Mouse (Mus musculus): ENCODE results near the gene Irx4. TPM values are rescaled to one million over a fixed set of nuclear protein-coding genes. Genes with fewer than 3 reads are reported as not detected.

Gene Irx4
- total RNA-seq (2021): 10 to 100 TPM; 19.8 to 28.7 TPM
- long read RNA-seq, experiment 1, transcript Irx4-201 (6 exons, 2,589 nt): major isoform, 26 of 42 reads
- long read RNA-seq, experiment 1, partial matches to known transcripts: 3 of 42 reads
- long read RNA-seq, experiment 1, other reads (novel, unspliced or antisense): 13 of 42 reads
- long read RNA-seq, experiment 2, partial matches to known transcripts: 2 of 7 reads
- long read RNA-seq, experiment 2, other reads (novel, unspliced or antisense): 1 of 7 reads

DNA sequence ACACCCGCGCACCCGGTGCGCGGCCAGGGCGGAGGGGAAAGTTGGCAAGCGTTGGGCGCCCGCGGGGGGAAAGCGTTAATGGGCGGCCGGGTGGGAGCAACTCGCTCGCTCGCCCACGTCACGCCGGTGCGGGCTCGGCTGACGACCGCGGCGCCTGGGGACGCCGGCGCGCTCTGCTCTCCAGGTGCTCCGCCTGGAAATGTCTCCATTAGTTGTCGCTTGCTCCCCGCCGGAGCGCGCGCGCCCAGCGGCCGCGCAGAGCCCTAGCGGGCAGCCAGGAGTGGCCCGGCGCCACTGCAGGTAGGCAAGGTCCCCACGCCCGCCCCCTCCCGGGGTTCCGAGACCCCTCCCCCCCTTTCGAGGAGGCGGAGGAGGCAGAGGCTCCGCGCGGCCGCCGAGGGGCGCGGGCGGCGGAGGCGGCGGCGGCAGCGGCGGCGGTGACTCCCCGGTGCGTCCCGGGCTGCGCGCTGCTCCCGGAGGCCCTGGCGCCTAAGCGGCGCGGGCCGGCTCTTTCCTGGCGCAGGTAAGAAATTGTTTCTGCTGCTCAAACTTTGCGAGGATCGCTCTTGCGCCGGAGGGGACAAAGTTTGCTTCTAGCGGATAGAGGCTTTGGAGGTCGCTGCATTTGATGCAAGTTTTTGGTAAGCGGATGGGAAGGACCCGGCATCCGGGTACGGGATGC, at the start of gene Irx4:
TSS of gene Irx4 (plus strand) at position 126 of the 682 bp plus-strand sequence.
- DNase-seq: no peak

DNA sequence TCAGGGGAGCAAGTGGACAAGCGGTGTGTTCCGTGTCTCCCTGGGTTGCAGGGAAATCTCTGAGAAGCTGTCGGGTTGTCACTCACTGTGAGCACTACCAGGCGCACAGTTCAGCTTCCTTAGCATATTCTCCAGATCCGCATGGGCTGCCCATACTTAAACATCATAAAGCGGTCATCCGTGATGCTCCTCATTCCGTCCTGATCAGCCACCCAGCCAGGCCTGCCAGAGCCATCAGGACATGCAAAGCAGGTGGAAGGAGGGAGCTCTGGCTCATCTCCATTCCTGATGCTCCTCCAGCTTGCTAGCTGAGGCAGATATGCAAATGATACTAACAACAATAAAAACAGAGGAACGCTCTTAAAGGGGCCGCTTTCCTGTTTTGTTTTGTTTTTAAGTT, 46.0 kb upstream of the Irx4 start:
- DNase-seq: no peak

DNA sequence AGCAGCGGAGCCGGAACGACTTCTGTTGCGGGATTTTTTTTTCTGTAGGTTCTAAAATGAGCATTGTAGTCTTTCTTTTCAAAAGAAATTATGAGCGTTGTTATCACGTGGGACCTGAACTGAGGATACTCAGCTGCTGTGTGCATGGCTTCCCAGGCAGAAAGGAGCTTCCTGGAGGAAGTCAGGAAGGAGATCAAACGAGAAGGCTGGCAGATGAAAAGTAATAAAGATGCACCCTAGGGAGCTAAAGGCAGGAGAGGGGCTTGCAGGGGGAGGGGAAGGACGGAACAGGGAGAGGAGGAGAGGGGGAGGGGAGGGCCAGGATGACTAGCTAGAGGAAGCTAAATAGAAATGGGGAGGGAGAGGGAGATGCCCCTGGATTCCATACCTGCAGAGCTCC, 23.8 kb upstream of the Irx4 start:
- no peak for DNase-seq

DNA sequence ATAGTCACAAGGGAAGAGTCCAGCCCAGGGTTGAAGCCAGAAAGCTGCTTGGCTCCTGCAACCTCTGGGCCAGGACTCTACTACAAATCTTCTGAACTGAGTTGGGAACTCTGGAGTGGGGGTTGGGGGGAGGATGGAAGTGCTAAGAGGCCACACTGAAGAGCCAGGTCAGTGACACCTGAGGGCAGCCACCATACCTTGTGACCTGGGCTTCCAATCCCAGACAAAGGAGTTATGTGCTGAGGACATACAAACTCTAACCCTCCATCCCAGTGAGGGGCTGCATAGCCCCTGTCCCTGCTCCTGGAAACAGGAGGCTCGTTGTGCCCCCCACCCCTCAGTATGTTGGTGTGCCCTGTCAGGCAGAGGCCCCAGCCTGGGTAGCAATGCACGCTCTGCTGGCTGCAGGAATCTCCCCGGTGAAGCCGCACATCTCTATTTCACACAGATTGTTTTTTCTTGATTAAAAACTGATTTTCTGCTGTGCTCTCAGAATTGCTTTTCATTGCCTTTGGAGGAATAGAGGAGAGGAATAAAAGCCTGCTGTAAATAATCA, 21.0 kb upstream of the Irx4 start:
- DNase-seq: no peak

DNA sequence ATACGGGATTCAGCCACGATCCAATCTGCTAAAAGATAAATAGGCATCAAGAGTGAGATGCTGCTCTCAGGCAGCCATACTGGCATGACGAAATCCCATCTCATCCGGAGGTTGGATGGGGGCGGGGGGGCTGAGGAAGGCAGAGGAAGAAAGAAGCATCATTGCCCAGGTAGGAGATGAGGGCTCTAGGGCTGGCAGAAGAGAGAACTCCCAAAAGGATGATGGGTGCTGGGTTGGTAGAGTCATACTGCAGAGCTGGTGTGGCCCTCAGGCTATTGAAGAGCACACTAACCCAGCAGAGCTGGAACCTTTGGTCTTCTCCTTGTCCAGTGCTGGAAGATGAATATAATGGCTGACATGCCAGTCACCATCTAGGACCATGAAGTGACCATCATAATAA, 17.7 kb upstream of the Irx4 start:
- DNase-seq: no peak

DNA sequence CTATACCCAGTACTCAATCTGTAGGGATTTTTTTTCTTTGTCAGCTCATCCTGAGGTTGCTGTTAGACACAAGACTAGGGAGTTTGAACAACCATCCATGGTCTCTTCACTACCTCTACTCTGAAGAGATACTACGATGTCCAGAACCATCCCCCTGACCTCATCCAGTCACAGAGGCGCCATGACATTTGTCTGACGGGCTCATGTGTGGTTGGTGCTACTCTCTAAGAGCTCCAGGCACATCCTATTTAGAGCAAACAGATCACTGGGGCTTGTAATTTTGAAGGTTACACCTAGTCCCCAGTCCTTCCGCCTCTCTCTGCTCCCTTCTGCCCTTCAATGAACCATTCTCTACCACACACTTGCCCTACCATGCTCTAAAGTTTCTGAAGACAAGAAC, 13.3 kb upstream of the Irx4 start:
- DNase-seq: no peak

DNA sequence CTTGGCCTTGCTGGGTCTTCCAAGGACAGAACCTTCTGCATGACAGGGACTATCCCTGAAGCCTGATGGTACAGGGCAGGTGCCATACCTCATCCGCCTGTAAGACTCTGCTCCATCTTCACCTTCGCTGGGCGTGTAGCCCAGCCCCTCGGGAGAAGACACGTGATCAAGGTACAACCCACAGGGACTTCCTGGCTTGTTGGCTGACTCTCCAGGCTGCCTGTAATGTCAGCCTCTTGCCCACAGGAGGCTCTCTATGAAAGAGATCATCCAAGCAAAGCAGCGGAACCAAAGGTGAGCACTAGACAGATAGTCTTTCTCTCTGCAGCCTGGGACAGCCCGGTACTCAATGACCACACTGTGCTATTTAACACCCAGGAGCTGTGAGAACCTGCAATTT, 9.1 kb upstream of the Irx4 start:
- peak in 1 of 2 experiments; percentile 10 for DNase-seq

DNA sequence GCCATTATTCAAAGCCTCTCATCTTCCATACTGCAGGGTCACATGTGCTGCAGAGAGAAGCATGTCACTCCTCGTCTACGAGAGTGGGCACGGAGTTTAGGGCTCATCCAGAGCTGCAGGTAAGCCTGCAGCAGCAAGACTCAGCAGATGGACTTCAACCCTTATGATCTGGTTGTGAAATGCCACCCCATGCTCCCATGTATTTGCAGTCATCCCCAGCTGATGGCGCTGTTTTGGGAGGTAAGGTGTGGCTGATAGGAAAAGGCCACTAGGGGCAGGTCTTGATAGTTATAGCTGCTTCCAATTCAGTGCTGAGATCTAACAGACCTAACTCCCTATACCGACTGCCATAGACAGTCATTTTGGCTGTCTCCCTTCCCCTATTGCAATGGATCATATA, 8.3 kb upstream of the Irx4 start:
- no peak for DNase-seq

DNA sequence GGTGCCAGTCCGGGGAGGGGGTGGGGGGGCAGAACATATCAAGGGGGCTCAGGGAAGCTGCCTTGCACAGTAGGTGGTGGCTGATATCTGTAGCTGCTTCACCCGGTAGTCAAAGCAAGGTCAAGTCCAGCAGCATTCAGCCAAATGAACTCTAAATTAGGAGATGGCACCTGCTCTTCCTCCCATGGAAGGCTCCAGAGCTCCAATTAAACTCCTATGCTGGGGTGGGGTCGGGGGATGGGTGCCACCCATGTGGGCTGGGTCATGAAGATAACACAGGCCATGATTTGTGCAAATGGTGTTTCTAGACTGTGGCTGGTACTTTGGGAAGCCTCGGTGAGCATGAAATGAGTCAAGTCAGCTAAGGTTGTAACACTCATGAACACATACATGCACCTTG, 1.9 kb upstream of the Irx4 start:
- peak in 1 of 2 experiments; percentile 13 for DNase-seq

DNA sequence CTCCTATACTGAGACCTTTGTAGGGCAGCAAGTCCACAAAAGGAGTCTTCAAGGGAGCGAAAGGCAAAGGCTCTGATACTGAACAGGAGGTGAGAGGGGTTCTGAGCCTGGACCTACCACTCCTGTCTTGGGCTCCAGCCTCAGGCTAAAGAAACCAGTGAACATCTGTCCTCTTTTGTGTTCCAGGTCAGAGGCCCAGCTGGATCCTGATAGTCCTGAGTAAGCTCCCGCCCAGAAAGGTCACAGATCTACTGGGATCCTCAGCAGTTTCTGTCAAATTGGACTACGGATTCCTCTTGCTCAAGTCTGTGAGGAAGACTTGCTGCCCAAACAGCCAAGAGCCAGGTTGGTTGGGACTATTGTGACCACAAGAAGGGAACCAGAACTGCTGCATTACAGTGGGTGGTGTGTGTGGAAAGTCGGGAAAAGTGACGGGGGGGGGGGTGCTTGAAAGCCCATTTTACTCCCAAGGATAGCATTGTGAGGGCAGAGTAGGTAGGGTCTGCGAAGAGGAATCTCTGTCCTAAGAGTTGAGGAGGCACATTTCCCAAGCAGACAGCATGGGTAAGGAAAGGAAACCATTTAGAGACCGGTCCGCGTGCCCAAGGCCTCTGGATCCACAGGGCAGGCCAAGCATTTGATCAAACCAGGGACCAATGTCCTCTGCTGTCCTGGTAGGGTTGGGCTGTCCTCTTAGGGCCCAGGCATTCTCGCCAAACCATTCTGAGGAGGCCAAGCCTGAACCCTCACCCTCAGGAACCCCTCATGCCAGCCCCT, 514 bp upstream of the Irx4 start:
- peak in 1 of 2 experiments; percentile 46 for DNase-seq

DNA sequence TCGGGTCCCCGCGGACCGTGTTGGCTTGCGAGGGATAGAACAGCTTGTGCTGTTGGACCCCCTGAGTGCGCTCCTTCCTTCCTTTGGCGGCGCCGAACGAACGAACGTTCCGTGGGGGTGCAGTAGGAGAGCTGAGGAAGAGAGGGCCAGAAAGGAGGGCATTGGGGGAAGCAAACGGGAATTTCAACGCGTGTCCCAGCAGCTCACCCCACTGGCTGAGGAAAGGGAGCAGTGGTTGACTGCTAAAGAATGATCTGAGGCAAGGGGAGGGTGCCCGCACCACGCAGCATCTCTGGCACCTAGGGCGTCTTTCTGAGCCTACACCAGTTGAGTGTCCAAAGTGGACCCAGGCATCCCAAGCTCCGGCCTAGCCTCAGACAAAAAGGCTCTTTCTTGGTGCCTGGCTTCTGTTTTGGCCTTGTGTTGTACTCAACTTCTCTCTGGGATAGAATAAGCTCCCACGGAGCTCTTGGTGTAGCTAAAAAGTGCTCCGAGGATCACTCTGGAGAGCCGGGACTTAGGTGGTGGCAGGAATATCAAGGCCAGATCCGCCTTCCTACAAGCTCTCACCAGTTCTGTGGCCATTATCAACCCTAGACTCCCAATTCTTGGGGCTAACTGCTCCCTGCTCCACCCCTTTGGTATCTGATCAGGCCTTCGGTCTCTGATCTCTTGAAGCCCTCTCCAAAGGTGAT, 904 bp downstream of the Irx4 start:
- no peak for DNase-seq

DNA sequence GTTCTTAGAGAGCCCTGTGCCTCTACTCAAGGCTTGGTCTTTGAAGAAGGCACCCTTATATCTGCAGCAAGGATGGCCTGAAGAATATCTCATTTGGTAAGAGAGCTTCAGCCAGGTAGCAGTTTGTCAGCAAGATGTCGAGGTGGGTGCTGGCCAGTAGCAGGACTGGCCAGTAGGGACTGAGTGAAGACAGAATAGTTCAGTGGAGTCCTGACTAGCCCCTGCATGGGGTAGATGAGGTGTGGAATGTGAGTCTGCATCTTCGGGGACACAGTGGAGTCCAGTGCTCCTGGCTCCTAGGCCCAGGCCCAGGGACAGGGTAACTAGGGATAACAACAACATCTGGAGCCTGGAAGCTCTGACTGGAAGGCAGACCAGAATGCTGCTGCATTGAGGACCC, 1.6 kb downstream of the Irx4 start:
- DNase-seq: peak in 1 of 2 experiments; percentile 40

DNA sequence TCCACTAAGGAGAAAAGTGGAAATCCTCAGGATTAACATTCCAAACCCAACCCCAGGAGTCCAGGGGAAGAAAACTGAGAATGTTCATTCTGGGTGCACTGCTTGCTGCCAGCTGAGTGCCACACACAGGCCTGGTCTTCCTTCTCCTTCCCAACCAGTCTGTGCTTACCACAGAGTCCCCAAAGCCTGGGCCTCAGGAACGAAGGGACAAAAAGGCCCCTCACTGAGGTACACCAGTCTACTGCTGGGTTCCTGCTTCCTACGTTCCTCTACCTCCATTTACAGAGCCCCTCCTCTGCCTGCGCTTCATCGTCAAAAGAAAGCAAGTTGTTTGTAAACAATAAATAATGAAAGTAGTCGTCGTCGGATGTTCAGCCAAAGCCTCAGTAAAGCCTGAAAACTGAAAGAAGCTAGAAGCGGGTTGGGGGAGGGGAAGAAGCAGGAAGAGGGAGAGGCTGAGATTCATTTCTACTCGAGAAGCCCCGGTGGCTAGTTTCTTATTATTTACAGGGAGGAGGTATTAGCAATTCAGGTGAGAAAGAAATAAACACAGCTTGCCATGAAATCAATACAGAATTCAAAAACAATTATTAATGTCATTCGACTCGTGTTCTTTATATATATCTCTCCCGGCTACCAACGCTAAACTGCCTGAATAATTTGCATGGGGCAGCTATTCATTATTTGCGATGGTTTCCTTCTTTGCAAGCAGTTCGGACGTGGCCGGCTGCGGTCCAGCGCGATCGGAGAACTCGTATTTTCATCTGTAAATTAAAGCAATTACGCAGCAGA, 2.3 kb downstream of the Irx4 start:
- no peak for DNase-seq

DNA sequence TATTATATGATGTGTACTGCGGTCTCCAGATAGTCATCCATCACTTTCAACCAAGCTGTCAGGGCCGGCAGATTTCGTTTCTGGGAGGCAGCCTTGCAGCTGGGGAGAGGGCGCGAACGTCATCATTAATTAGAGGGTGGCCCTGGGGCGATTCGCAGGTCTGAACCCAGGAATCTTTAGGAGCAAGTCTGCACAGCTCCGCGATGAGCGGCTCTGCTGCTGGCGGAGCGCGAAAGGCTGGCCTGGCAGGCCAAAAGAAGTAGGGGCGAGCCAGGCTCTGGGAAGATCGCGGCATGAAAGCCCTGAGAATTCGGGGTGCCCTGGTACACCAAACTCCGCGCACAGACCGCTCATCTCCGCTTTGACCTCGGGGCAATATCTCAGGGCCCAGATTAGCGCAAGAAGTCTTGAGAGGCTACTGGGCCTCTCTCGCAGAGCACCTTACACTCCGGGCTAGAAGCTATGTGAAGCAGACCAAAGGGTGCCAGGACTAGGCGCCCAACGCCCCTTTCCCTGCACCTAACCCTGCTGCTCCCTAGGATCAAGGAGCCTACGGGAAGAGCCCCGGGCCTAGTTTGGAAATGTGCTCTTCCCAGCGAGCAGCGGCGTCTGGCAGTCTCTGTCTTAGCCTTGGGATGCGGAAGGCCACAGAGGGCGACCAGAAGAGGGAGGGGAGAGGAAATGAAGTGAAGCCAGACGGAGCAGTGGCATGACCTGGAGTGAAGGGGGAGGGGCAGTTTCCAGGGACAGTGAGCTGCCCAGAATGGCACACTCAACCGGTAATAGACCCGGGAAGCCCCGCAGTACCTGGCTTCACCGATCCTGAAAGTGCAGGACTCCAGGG, 3.1 kb downstream of the Irx4 start:
- peak; percentile 48 to 64 for DNase-seq

DNA sequence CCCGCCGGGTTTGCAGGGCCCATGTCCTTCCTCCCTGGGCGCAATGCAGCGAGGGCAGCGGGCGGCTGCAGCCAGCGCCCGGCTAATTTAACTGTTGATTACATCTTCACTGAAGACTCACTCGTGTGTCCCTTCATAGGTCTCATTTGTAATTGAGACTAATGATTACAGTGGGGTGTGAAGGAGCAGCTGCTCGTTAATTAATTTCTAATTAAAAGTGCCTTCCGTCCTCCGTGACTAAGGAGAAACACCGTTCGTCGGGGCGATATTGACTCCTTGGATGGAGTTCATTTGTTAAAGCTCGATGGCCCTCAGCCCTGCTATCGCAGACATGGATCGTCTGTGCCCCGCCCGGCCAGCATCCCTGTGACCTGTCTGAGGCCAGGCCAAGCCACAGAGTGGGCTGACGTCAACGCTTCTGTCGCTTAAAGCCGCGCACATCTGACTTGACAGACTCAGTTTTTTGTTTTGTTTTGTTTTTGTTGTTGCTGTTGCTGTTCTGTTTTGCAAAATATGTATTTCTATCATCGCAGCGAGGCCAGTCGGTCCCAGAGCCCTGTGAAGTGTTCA, 4.0 kb downstream of the Irx4 start:
- DNase-seq: peak in 1 of 2 experiments; percentile 49

DNA sequence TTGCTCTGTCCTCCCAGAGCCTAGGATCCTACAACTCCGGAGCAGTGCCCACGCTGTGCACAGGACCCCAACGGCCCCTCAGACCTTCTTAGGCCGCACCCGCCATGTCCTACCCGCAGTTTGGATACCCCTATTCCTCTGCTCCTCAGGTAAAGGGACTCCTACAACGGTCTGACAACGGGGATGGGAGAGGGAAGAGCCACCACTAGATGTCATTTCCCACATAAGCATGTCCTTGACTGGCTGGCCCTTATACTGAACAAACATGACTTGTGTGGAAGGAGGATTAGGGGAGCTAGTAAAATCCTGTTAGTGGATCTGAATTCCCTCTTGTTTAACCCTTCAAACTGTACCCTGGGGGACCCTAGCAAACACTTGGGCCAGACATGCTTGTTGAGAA, 4.6 kb downstream of the Irx4 start:
- no peak for DNase-seq

DNA sequence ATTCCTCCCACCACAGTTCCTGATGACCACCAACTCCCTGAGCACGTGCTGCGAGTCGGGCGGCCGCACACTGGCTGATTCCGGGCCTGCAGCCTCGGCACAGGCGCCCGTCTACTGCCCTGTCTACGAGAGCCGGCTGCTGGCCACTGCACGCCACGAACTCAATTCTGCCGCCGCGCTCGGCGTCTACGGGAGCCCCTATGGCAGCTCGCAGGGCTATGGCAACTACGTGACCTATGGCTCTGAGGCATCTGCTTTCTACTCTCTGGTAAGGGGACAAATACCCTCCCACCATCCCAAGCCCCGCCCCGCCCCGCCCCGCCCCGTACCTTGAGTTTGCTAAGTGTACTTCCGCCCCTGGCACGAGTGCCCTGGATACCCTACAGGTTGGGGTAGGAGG, 5.2 kb downstream of the Irx4 start:
- no peak for DNase-seq

DNA sequence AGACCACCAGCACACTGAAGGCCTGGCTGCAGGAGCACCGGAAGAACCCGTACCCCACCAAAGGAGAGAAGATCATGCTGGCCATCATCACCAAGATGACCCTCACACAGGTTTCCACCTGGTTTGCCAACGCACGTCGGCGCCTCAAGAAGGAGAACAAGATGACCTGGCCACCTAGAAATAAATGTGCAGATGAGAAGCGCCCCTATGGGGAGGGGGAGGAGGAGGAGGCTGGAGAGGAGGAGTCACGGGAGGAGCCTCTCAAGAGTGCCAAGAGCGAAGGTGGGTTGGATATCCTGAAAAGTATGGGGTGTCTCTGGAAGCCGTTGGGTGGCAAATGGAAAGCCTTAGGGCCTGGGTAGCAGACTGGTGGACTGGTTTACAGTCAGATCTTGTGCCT, 7.3 kb downstream of the Irx4 start:
- DNase-seq: no peak

DNA sequence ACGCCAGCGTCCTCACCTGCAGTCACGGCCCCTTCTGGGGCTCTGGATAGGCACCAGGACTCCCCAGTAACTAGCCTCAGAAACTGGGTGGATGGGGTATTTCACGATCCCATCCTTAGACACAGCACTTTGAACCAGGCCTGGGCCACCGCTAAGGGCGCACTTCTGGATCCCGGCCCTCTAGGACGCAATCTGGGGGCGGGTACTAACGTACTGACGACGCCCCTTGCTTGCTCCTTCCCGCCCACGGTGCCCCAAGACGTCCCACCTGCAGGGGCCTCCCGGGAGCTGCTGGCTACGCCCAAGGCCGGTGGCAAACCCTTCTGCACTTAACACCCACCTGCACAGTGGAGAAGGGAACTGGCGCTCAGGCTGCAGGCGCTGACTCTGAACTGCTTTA, 8.4 kb downstream of the Irx4 start:
- no peak for DNase-seq

DNA sequence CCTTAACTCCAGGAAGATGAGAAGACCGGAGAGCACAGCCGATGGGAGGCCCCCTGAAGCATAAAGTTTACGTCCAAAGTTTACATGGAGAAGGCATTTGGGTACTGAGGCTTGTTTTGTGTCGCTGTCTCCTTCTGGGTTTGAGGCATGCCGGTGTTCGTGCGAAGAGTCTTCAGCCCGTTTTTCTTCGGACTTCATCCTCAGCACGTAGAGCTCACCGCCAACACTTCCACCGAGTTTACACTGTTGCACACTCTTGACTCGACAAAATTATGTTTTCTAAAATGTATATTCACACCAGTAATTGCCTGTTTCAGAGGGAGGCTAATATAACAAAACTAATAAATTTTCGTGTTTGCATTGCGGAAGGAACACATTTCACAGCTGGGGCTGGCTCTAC, 9.0 kb downstream of the Irx4 start:
- DNase-seq: no peak
